Mouse (Mus musculus): Measurements from ENCODE around the gene Ptgis. TPM values are rescaled to one million over a fixed set of nuclear protein-coding genes. Genes with fewer than 3 reads are reported as not detected.

Gene Ptgis
- polyA plus RNA-seq, 1 experiment, result not detected

- Histone ChIP-seq H3K9me3 (peaks cover 4% of the 10 kb centered on the region), H3K27me3 (replicated peaks) (peaks cover 54% of the 10 kb centered on the region), H3K4me1 (peaks cover 4% of the 10 kb centered on the region), H3K36me3 (replicated peaks; ENCODE audit: low read length) (no peaks in the 10 kb centered on the region), H3K4me3 (replicated peaks) (no peak overlapping the region)
- TF ChIP-seq FLI1 (IDR thresholded peaks at IDR 0.05; ENCODE audit: low read length) (no peak), GATA1 (IDR thresholded peaks at IDR 0.05; ENCODE audit: borderline replicate concordance, low read length) (no peak)
Observed at GRCm38 (mm10) chr2:167250736-167251337, 10.4 kb upstream of the Ptgis start.

GRCm38 (mm10) chr2:167250003-167250735 lies 9.8 kb upstream of the Ptgis start:
- Histone ChIP-seq H3K9me3 (peaks cover 5% of the 10 kb centered on the region), H3K4me3 (replicated peaks) (no peak overlapping the region), H3K27me3 (replicated peaks) (peaks cover 54% of the 10 kb centered on the region), H3K4me1 (peaks cover 4% of the 10 kb centered on the region), H3K36me3 (replicated peaks; ENCODE audit: low read length) (no peaks in the 10 kb centered on the region)
- TF ChIP-seq GATA1 (IDR thresholded peaks at IDR 0.05; ENCODE audit: borderline replicate concordance, low read length) (no peak), FLI1 (IDR thresholded peaks at IDR 0.05; ENCODE audit: low read length) (no peak)

GRCm38 (mm10) chr2:167249591-167249990 lies 9.2 kb upstream of the Ptgis start:
- H3K4me3 ChIP-seq (replicated peaks), result no peak overlapping the region
- peaks cover 51% of the 10 kb centered on the region for H3K27me3 ChIP-seq (replicated peaks)
- TF ChIP-seq FLI1 (IDR thresholded peaks at IDR 0.05; ENCODE audit: low read length) (no peak), GATA1 (IDR thresholded peaks at IDR 0.05; ENCODE audit: borderline replicate concordance, low read length) (no peak)
- H3K36me3 ChIP-seq (replicated peaks; ENCODE audit: low read length), result no peaks in the 10 kb centered on the region
- peaks cover 4% of the 10 kb centered on the region for H3K4me1 ChIP-seq
- H3K9me3 ChIP-seq, result peaks cover 11% of the 10 kb centered on the region

- H3K36me3 ChIP-seq (replicated peaks; ENCODE audit: low read length), result no peaks in the 10 kb centered on the region
Observed at GRCm38 (mm10) chr2:167247823-167248222, 7.4 kb upstream of the Ptgis start.

GRCm38 (mm10) chr2:167246704-167247103 lies 6.3 kb upstream of the Ptgis start:
- H3K36me3 ChIP-seq (replicated peaks; ENCODE audit: low read length), result no peaks in the 10 kb centered on the region
- peaks cover 16% of the 10 kb centered on the region for H3K9me3 ChIP-seq
- no peak overlapping the region for H3K4me3 ChIP-seq (replicated peaks)
- TF ChIP-seq GATA1 (IDR thresholded peaks at IDR 0.05; ENCODE audit: borderline replicate concordance, low read length), result no peak
- no peak for TF ChIP-seq FLI1 (IDR thresholded peaks at IDR 0.05; ENCODE audit: low read length)
- H3K27me3 ChIP-seq (replicated peaks), result peaks cover 47% of the 10 kb centered on the region
- no peaks in the 10 kb centered on the region for H3K4me1 ChIP-seq

More at GRCm38 (mm10) chr2:167247823-167248222, 7.4 kb upstream of the Ptgis start:
- Histone ChIP-seq H3K4me3 (replicated peaks) (no peak overlapping the region), H3K27me3 (replicated peaks) (peaks cover 46% of the 10 kb centered on the region), H3K4me1 (no peaks in the 10 kb centered on the region), H3K9me3 (peaks cover 16% of the 10 kb centered on the region)
- no peak for TF ChIP-seq FLI1 (IDR thresholded peaks at IDR 0.05; ENCODE audit: low read length)
- TF ChIP-seq GATA1 (IDR thresholded peaks at IDR 0.05; ENCODE audit: borderline replicate concordance, low read length), result no peak

GRCm38 (mm10) chr2:167244892-167245291 lies 4.5 kb upstream of the Ptgis start:
- Histone ChIP-seq H3K36me3 (replicated peaks; ENCODE audit: low read length) (no peaks in the 10 kb centered on the region), H3K4me3 (replicated peaks) (no peak overlapping the region), H3K4me1 (peaks cover 7% of the 10 kb centered on the region), H3K27me3 (replicated peaks) (peaks cover 51% of the 10 kb centered on the region), H3K9me3 (peaks cover 16% of the 10 kb centered on the region)
- TF ChIP-seq GATA1 (IDR thresholded peaks at IDR 0.05; ENCODE audit: borderline replicate concordance, low read length) (no peak), FLI1 (IDR thresholded peaks at IDR 0.05; ENCODE audit: low read length) (no peak)

- H3K27me3 ChIP-seq (replicated peaks), result peaks cover 52% of the 10 kb centered on the region
- H3K4me1 ChIP-seq, result peaks cover 7% of the 10 kb centered on the region
- peaks cover 16% of the 10 kb centered on the region for H3K9me3 ChIP-seq
- TF ChIP-seq FLI1 (IDR thresholded peaks at IDR 0.05; ENCODE audit: low read length) (no peak), GATA1 (IDR thresholded peaks at IDR 0.05; ENCODE audit: borderline replicate concordance, low read length) (no peak)
- H3K36me3 ChIP-seq (replicated peaks; ENCODE audit: low read length), result no peaks in the 10 kb centered on the region
- H3K4me3 ChIP-seq (replicated peaks), result peak overlapping the region; percentile 1
Observed at GRCm38 (mm10) chr2:167243831-167244563, 3.6 kb upstream of the Ptgis start.

GRCm38 (mm10) chr2:167239262-167239661 lies 1.1 kb downstream of the Ptgis start:
- peaks cover 76% of the 10 kb centered on the region for H3K27me3 ChIP-seq (replicated peaks)
- H3K4me1 ChIP-seq, result peaks cover 7% of the 10 kb centered on the region
- no peak overlapping the region for H3K4me3 ChIP-seq (replicated peaks)
- no peak for TF ChIP-seq GATA1 (IDR thresholded peaks at IDR 0.05; ENCODE audit: borderline replicate concordance, low read length)
- TF ChIP-seq FLI1 (IDR thresholded peaks at IDR 0.05; ENCODE audit: low read length), result no peak
- no peaks in the 10 kb centered on the region for H3K36me3 ChIP-seq (replicated peaks; ENCODE audit: low read length)
- peaks cover 13% of the 10 kb centered on the region for H3K9me3 ChIP-seq

- peaks cover 82% of the 10 kb centered on the region for H3K27me3 ChIP-seq (replicated peaks)
- H3K4me1 ChIP-seq, result peaks cover 7% of the 10 kb centered on the region
- H3K36me3 ChIP-seq (replicated peaks; ENCODE audit: low read length), result no peaks in the 10 kb centered on the region
- H3K4me3 ChIP-seq (replicated peaks), result no peak overlapping the region
- TF ChIP-seq GATA1 (IDR thresholded peaks at IDR 0.05; ENCODE audit: borderline replicate concordance, low read length), result no peak
- no peak for TF ChIP-seq FLI1 (IDR thresholded peaks at IDR 0.05; ENCODE audit: low read length)
- peaks cover 5% of the 10 kb centered on the region for H3K9me3 ChIP-seq
Observed at GRCm38 (mm10) chr2:167237224-167237623, 3.2 kb downstream of the Ptgis start.

Measured in megakaryocyte, embryonic 14.5 days (primary cell).